Mouse (Mus musculus): Measurements from ENCODE around the gene Pcgf1. TPM values are rescaled to one million over a fixed set of nuclear protein-coding genes. Genes with fewer than 3 reads are reported as not detected.

The Pcgf1 gene
- 5.8 TPM for polyA plus RNA-seq (2014; fragmentation: Illumina TruSeq; extraction: RNeasy Lipid Tissue Mini Kit (QIAGEN cat#74804); ENCODE audit: low read depth, low replicate concordance)

GRCm38 (mm10) chr6:83077630-83078323 is at the start of gene Pcgf1:
Gene Pcgf1 (plus strand): TSS chr6:83077869.

GRCm38 (mm10) chr6:83033249-83034185 is 44.2 kb upstream of the Pcgf1 start, which contains the start of the genes Dok1 and Loxl3:
Gene Dok1 (minus strand): TSS chr6:83033471.
Gene Loxl3 (plus strand): TSS chr6:83034173.

GRCm38 (mm10) chr6:83054074-83054851 is 23.4 kb upstream of the Pcgf1 start, which contains the start of gene Aup1:
Gene Aup1 (plus strand): TSS chr6:83054521.

GRCm38 (mm10) chr6:83054871-83055431 is 22.7 kb upstream of the Pcgf1 start, which contains the start of gene Htra2:
Gene Htra2 (minus strand): TSS chr6:83055273.

GRCm38 (mm10) chr6:83057790-83058189 is 19.9 kb upstream of the Pcgf1 start, which contains the start of gene Dqx1:
Gene Dqx1 (plus strand): TSS chr6:83057844.

GRCm38 (mm10) chr6:83070247-83070310 is 7.6 kb upstream of the Pcgf1 start, which contains the start of gene Tlx2:
Gene Tlx2 (minus strand): TSS chr6:83070293.

GRCm38 (mm10) chr6:83086121-83087035 is 8.7 kb downstream of the Pcgf1 start, which contains the start of gene Lbx2:
Gene Lbx2 (plus strand): TSS chr6:83086367.

GRCm38 (mm10) chr6:83101316-83101687 is 23.6 kb downstream of the Pcgf1 start, which contains the start of the genes Ccdc142 and Gm42688:
Gene Ccdc142 (plus strand): TSS chr6:83101601.
Gene Gm42688 (plus strand): TSS chr6:83101617.

GRCm38 (mm10) chr6:83108762-83109668 is 31.3 kb downstream of the Pcgf1 start, which contains the start of gene Mrpl53:
Gene Mrpl53 (plus strand): TSS chr6:83109040.

GRCm38 (mm10) chr6:83115011-83115671 is 37.5 kb downstream of the Pcgf1 start, which contains the start of gene Mogs:
Gene Mogs (plus strand): TSS chr6:83115496.

GRCm38 (mm10) chr6:83120930-83121862 is 43.5 kb downstream of the Pcgf1 start, which contains the start of gene Wbp1:
Gene Wbp1 (minus strand): TSS chr6:83121559.

GRCm38 (mm10) chr6:83125331-83125730 is 47.7 kb downstream of the Pcgf1 start, which contains the start of gene Ino80b:
Gene Ino80b (minus strand): TSS chr6:83125431.

Other genes with a start within 250 kb of the Pcgf1 start
- gene Sema4f, start 138.1 kb upstream of the Pcgf1 start, polyA plus RNA-seq (2014; fragmentation: Illumina TruSeq; extraction: RNeasy Lipid Tissue Mini Kit (QIAGEN cat#74804); ENCODE audit: low read depth, low replicate concordance) = not detected
- 0.22 TPM for gene M1ap, start 131.0 kb upstream of the Pcgf1 start, polyA plus RNA-seq (2014; fragmentation: Illumina TruSeq; extraction: RNeasy Lipid Tissue Mini Kit (QIAGEN cat#74804); ENCODE audit: low read depth, low replicate concordance)
- 0.41 TPM for gene Dok1, start 44.4 kb upstream of the Pcgf1 start, polyA plus RNA-seq (2014; fragmentation: Illumina TruSeq; extraction: RNeasy Lipid Tissue Mini Kit (QIAGEN cat#74804); ENCODE audit: low read depth, low replicate concordance)
- gene Loxl3, start 43.7 kb upstream of the Pcgf1 start, polyA plus RNA-seq (2014; fragmentation: Illumina TruSeq; extraction: RNeasy Lipid Tissue Mini Kit (QIAGEN cat#74804); ENCODE audit: low read depth, low replicate concordance) = 1.3 TPM
- gene Aup1, start 23.3 kb upstream of the Pcgf1 start, polyA plus RNA-seq (2014; fragmentation: Illumina TruSeq; extraction: RNeasy Lipid Tissue Mini Kit (QIAGEN cat#74804); ENCODE audit: low read depth, low replicate concordance) = 19.9 TPM
- 3.1 TPM for gene Htra2, start 22.6 kb upstream of the Pcgf1 start, polyA plus RNA-seq (2014; fragmentation: Illumina TruSeq; extraction: RNeasy Lipid Tissue Mini Kit (QIAGEN cat#74804); ENCODE audit: low read depth, low replicate concordance)
- 3.0 TPM for gene Dqx1, start 20.0 kb upstream of the Pcgf1 start, polyA plus RNA-seq (2014; fragmentation: Illumina TruSeq; extraction: RNeasy Lipid Tissue Mini Kit (QIAGEN cat#74804); ENCODE audit: low read depth, low replicate concordance)
- not detected for gene Tlx2, start 7.6 kb upstream of the Pcgf1 start, polyA plus RNA-seq (2014; fragmentation: Illumina TruSeq; extraction: RNeasy Lipid Tissue Mini Kit (QIAGEN cat#74804); ENCODE audit: low read depth, low replicate concordance)
- gene Lbx2, start 8.5 kb downstream of the Pcgf1 start, polyA plus RNA-seq (2014; fragmentation: Illumina TruSeq; extraction: RNeasy Lipid Tissue Mini Kit (QIAGEN cat#74804); ENCODE audit: low read depth, low replicate concordance) = not detected
- not detected for gene Ccdc142, start 23.7 kb downstream of the Pcgf1 start, polyA plus RNA-seq (2014; fragmentation: Illumina TruSeq; extraction: RNeasy Lipid Tissue Mini Kit (QIAGEN cat#74804); ENCODE audit: low read depth, low replicate concordance)
- 1.2 TPM for gene Gm42688, start 23.7 kb downstream of the Pcgf1 start, polyA plus RNA-seq (2014; fragmentation: Illumina TruSeq; extraction: RNeasy Lipid Tissue Mini Kit (QIAGEN cat#74804); ENCODE audit: low read depth, low replicate concordance)
- 22.0 TPM for gene Mrpl53, start 31.2 kb downstream of the Pcgf1 start, polyA plus RNA-seq (2014; fragmentation: Illumina TruSeq; extraction: RNeasy Lipid Tissue Mini Kit (QIAGEN cat#74804); ENCODE audit: low read depth, low replicate concordance)
- gene Mogs, start 37.6 kb downstream of the Pcgf1 start, polyA plus RNA-seq (2014; fragmentation: Illumina TruSeq; extraction: RNeasy Lipid Tissue Mini Kit (QIAGEN cat#74804); ENCODE audit: low read depth, low replicate concordance) = 2.2 TPM
- 11.9 TPM for gene Wbp1, start 43.7 kb downstream of the Pcgf1 start, polyA plus RNA-seq (2014; fragmentation: Illumina TruSeq; extraction: RNeasy Lipid Tissue Mini Kit (QIAGEN cat#74804); ENCODE audit: low read depth, low replicate concordance)
- gene Ino80b, start 47.6 kb downstream of the Pcgf1 start, polyA plus RNA-seq (2014; fragmentation: Illumina TruSeq; extraction: RNeasy Lipid Tissue Mini Kit (QIAGEN cat#74804); ENCODE audit: low read depth, low replicate concordance) = not detected
- 0.28 TPM for gene Rtkn, start 57.6 kb downstream of the Pcgf1 start, polyA plus RNA-seq (2014; fragmentation: Illumina TruSeq; extraction: RNeasy Lipid Tissue Mini Kit (QIAGEN cat#74804); ENCODE audit: low read depth, low replicate concordance)
- gene Wdr54, start 78.5 kb downstream of the Pcgf1 start, polyA plus RNA-seq (2014; fragmentation: Illumina TruSeq; extraction: RNeasy Lipid Tissue Mini Kit (QIAGEN cat#74804); ENCODE audit: low read depth, low replicate concordance) = 0.35 TPM
- not detected for gene 1700003E16Rik, start 78.5 kb downstream of the Pcgf1 start, polyA plus RNA-seq (2014; fragmentation: Illumina TruSeq; extraction: RNeasy Lipid Tissue Mini Kit (QIAGEN cat#74804); ENCODE audit: low read depth, low replicate concordance)
- 19.5 TPM for gene Dctn1, start 88.1 kb downstream of the Pcgf1 start, polyA plus RNA-seq (2014; fragmentation: Illumina TruSeq; extraction: RNeasy Lipid Tissue Mini Kit (QIAGEN cat#74804); ENCODE audit: low read depth, low replicate concordance)
- not detected for gene Slc4a5, start 142.0 kb downstream of the Pcgf1 start, polyA plus RNA-seq (2014; fragmentation: Illumina TruSeq; extraction: RNeasy Lipid Tissue Mini Kit (QIAGEN cat#74804); ENCODE audit: low read depth, low replicate concordance)
- 3.6 TPM for gene Mthfd2, start 248.0 kb downstream of the Pcgf1 start, polyA plus RNA-seq (2014; fragmentation: Illumina TruSeq; extraction: RNeasy Lipid Tissue Mini Kit (QIAGEN cat#74804); ENCODE audit: low read depth, low replicate concordance)
- gene Mob1a, start 248.1 kb downstream of the Pcgf1 start, polyA plus RNA-seq (2014; fragmentation: Illumina TruSeq; extraction: RNeasy Lipid Tissue Mini Kit (QIAGEN cat#74804); ENCODE audit: low read depth, low replicate concordance) = 217 TPM